Mouse (Mus musculus): ENCODE results near the gene Rasgrf1.

The Rasgrf1 gene

GRCm38 (mm10) chr9:89970886-89971486, 61.3 kb downstream of the Rasgrf1 start:
- no peak for DNase-seq (ENCODE audit: low spot score)

GRCm38 (mm10) chr9:89972321-89972720, 62.6 kb downstream of the Rasgrf1 start:
- DNase-seq (ENCODE audit: low spot score), result no peak

GRCm38 (mm10) chr9:89973856-89974255, 64.1 kb downstream of the Rasgrf1 start:
- peak; percentile 21 for DNase-seq (ENCODE audit: low spot score)

DNA sequence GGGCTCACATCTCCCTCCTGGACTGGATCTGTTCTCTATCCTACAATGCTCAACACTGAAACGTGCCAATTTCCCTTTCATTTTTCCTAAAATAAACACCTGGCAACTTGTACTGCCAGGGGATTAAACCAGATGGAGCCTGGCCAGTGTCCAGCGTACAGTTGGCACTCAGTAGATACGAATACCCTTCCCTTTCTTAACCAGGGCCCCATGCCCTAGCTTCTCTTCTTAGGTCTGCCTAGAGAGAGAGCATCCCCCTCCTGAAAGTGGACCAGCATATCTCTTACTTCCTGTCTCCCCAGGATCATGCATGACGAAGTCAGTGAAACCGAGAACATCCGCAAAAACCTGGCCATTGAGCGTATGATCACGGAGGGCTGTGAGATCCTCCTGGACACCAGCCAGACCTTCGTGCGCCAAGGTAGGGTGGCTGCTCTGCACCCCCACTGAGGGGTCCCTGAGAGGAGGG, 64.8 kb downstream of the Rasgrf1 start:
- no peak for DNase-seq (ENCODE audit: low spot score)

GRCm38 (mm10) chr9:89976366-89976940, 66.7 kb downstream of the Rasgrf1 start:
- DNase-seq (ENCODE audit: low spot score), result no peak

- DNase-seq (ENCODE audit: low spot score), result no peak
Measured at GRCm38 (mm10) chr9:89979248-89979647, 69.5 kb downstream of the Rasgrf1 start.

DNA sequence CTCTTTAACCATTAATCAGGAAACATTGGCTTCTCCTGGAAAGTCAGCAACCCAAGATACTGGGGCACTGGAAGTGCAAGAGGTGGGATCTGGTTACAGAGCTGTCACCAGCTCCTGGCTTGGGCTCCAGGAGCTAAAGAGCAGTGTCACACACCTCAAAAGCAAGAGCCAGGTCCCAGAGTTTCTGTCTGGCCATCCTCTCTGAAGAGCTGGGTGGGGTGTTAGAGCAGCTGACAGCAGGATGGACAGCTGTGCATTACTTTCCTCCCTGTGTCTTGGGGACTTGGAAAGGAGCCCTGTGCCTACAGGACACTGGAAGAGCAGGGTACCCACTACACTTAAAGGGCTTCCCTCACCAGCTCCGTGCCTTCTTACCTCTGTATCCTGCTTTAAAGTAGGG, 72.5 kb downstream of the Rasgrf1 start:
- DNase-seq (ENCODE audit: low spot score), result no peak

DNA sequence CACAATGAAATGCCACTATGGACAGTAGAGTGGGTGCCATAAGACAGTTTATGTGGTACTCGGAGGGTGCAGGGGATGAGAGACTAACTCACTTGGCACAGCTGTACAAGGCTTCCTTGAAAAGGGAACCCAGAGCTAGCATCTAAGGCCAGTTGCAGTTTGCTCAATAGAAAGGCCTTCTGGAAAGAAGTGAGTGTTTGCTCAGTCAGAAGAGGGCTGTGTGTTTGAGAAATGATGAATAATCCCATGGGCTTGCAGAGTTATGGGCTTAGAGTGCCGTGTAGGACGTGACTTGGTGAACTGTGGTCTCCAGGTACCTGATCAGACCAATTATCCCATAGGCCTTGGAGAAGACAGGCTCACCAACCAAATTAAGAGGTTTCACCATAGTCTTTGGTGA, 78.3 kb downstream of the Rasgrf1 start:
- no peak for DNase-seq (ENCODE audit: low spot score)

- DNase-seq (ENCODE audit: low spot score), result no peak
Measured at GRCm38 (mm10) chr9:89988811-89989528, 79.3 kb downstream of the Rasgrf1 start.

GRCm38 (mm10) chr9:90006432-90006831, 96.7 kb downstream of the Rasgrf1 start:
- no peak for DNase-seq (ENCODE audit: low spot score)

DNA sequence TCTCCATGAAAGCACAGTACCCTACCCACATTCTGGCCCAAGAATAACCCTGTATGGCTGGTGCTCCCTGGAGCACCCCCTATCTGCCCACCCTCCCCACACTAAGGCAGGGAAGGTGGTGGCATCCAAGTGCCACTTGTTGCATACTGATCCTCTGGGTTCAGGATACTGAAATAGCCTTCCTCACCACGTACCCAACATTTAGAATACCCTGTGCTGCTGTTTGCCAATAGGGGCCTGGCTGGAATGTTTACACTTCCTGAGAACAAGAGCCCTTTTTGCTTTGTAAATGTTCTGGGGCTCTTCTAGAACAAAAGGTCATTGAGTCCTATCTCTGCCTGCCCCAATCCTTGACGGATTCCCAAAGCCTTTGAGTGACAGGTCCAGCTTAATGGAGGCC, 97.4 kb downstream of the Rasgrf1 start:
- no peak for DNase-seq (ENCODE audit: low spot score)

- DNase-seq (ENCODE audit: low spot score), result no peak
Measured at GRCm38 (mm10) chr9:90008138-90008537, 98.4 kb downstream of the Rasgrf1 start.

- DNase-seq (ENCODE audit: low spot score), result no peak
Measured at GRCm38 (mm10) chr9:90011849-90012248, 102.1 kb downstream of the Rasgrf1 start.

- DNase-seq (ENCODE audit: low spot score), result no peak
Measured at GRCm38 (mm10) chr9:90014649-90015048, 104.9 kb downstream of the Rasgrf1 start.

DNA sequence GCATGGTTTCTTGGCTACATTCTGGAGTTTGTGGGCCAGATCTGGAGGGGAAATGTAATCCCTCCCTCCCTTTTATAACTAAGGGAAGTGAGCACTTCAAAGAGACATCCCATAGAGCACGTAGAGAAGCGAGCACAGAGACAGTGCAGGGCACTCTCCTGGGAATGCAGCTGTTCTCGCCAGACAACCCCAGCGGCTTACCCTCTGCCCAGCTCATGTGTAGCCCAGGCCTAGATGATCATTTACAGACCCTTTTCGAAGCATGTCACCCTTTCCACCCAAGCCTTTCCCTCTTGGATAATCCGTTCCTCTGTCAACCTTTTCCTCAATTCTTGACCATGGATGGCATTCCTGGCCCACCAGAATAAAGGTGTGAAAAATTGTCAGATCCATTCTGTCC, 106.5 kb downstream of the Rasgrf1 start:
- DNase-seq (ENCODE audit: low spot score), result no peak

DNA sequence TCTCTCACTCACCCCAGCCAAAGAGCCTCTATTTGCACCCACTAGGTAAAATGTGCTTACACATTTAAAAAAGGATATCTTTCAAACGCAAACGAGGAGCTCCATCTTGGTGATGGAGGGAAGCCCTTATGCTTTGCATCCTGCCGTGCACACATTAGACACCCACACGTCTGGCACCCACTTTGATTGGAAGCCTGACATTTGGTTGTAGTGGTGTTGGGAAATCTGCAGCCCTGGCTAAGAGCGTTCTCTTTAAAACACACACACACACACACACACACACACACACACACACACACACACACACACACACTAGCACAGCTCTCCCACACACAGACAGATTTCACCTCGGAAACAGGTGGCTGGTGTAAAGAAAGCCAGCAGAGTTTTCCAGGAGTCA, 111.2 kb downstream of the Rasgrf1 start:
- DNase-seq (ENCODE audit: low spot score), result peak; percentile 76

DNA sequence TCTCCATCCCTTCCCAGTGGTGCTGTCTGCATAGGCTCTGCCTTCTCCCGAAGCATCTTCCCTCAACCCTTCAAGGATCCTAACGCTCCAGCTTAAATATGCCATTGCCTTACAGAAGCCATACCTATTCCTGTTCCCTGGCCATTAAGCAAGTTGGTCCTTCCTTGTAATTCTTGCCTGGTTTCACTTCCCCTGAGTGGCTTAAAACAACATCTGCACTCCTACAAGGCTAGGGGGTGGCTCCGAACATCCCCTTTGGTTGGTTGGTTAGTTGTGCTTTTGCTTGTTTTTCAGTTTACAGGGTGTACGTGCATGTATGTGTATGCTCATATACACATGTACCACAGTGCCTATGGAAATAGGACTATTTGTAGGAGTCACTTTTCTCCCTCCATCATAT, 111.7 kb downstream of the Rasgrf1 start:
- no peak for DNase-seq (ENCODE audit: low spot score)

GRCm38 (mm10) chr9:90027709-90028108, 118.0 kb downstream of the Rasgrf1 start:
- DNase-seq (ENCODE audit: low spot score), result no peak

DNA sequence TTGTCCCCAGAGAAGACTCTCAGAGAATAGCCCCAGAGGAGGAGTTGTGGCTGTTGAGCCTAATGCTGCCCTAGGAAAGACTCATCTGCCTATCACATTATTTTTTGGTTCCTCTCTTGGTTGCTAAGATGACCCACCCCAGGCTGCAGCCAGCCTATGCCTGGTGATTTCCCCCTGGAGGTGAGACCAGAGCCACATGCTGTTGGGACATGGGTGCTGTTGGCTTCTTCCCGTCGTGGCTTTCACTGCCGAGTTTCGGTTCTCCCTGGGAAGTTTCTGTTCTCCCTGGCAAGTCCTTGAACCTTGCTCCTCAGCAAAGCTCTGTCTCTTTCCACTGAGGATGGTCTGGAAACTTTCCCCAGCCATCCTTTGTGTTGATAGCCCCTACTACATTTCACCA, 124.2 kb downstream of the Rasgrf1 start:
- no peak for DNase-seq (ENCODE audit: low spot score)

GRCm38 (mm10) chr9:90035168-90035567, 125.5 kb downstream of the Rasgrf1 start:
- no peak for DNase-seq (ENCODE audit: low spot score)

DNA sequence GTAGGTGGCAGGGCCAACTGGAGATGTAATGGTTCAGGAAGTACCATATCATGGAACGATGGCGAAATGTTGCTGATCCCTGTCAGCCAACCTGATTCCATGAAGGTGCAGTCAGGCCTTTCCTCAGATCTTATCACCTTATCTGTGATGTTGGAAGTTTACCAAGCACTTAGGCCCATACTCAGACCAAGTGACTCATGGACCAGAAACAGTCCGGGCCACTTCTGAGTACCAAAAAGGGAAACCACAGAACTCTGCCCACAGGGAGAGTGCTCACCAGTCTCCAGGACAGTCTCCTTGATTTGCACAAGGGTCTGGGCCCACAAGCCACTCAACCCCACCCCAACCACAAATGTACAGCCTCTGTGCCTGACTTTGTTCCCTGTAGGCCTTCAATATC, 126.1 kb downstream of the Rasgrf1 start:
- no peak for DNase-seq (ENCODE audit: low spot score)

GRCm38 (mm10) chr9:90036313-90036712, 126.6 kb downstream of the Rasgrf1 start:
- no peak for DNase-seq (ENCODE audit: low spot score)

GRCm38 (mm10) chr9:90038535-90038934, 128.8 kb downstream of the Rasgrf1 start:
- no peak for DNase-seq (ENCODE audit: low spot score)
